Mouse (Mus musculus) megakaryocyte, embryonic 14.5 days (primary cell): Measurements from ENCODE around the gene Ptger3. TPM values are rescaled to one million over a fixed set of nuclear protein-coding genes. Genes with fewer than 3 reads are reported as not detected.
A peak's percentile ranks its signal among the peaks of the same experiment; 100 is the strongest.

Source experiments
- H3K27me3 ChIP-seq: replicated peaks from 2 replicates; pipeline ENCODE3; 2012; ENCODE audit warnings: inconsistent platforms
- H3K36me3 ChIP-seq: replicated peaks from 2 replicates; pipeline ENCODE3; 2012; ENCODE audit warnings: low read length, inconsistent platforms, mixed read lengths
- H3K4me1 ChIP-seq: 2 replicates; pipeline ENCODE4 v1.6.1; 2012; ENCODE audit warnings: inconsistent platforms
- H3K4me3 ChIP-seq: replicated peaks from 2 replicates; pipeline ENCODE3; 2012; ENCODE audit warnings: moderate library complexity, mild to moderate bottlenecking, inconsistent platforms
- H3K9me3 ChIP-seq: 2 replicates; pipeline ENCODE4 v1.6.1; 2012; ENCODE audit warnings: inconsistent platforms
- FLI1 ChIP-seq: IDR thresholded peaks from 2 replicates; pipeline ENCODE4 v1.6.1; 2012; ENCODE audit warnings: low read length, inconsistent platforms, mixed read lengths
- GATA1 ChIP-seq: IDR thresholded peaks from 3 replicates; pipeline ENCODE4 v1.6.1; 2012; ENCODE audit warnings: mixed read lengths, low read length, inconsistent platforms, borderline replicate concordance
- polyA plus RNA-seq: library from polyadenylated mRNA; stranded (reverse); fragments of >175 nt; gene quantifications from 2 replicates; pipeline ENCODE4 v1.2.3, GENCODE M21; 2012; ENCODE audit warnings: low replicate concordance; ENCODE audit not compliant: insufficient read depth

Ptger3 gene
- polyA plus RNA-seq, result 48.8 and 121 TPM in 2 replicates

DNA sequence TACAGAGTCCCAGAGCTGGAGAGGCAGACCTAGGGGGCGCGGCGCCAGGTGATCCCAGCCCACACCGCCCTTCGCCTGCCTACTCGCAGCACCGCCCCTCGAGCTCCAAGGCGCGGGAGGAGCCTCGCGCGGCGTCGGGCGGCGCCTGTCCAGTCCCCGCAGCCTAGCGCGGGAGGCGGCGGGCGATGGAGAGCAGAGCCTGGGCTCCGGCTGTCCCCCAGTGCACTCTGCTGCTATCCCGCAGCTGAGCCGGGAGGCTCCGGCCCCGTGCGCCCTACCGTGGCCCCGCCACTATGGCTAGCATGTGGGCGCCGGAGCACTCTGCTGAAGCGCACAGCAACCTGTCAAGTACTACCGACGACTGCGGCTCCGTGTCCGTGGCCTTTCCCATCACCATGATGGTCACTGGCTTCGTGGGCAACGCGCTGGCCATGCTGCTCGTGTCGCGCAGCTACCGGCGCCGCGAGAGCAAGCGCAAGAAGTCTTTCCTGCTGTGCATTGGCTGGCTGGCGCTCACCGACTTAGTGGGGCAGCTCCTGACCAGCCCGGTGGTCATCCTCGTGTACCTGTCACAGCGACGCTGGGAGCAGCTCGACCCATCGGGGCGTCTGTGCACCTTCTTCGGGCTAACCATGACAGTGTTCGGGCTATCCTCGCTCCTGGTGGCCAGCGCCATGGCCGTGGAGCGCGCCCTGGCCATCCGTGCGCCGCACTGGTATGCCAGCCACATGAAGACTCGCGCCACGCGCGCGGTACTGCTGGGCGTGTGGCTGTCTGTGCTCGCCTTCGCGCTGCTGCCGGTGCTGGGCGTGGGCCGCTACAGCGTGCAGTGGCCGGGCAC is at the start of gene Ptger3:
TSS of gene Ptger3 (plus strand) at position 168 of the 841 bp plus-strand sequence.
- H3K9me3 ChIP-seq, result no peaks in the 10 kb centered on the region
- H3K4me3 ChIP-seq, result peak within 1 kb of the TSS; percentile 100
- no peaks in the 10 kb centered on the region for H3K27me3 ChIP-seq
- H3K4me1 ChIP-seq, result peaks cover 64% of the 10 kb centered on the region
- H3K36me3 ChIP-seq, result peaks cover 19% of the 10 kb centered on the region
- TF ChIP-seq GATA1, result no peak
- TF ChIP-seq FLI1, result no peak

DNA sequence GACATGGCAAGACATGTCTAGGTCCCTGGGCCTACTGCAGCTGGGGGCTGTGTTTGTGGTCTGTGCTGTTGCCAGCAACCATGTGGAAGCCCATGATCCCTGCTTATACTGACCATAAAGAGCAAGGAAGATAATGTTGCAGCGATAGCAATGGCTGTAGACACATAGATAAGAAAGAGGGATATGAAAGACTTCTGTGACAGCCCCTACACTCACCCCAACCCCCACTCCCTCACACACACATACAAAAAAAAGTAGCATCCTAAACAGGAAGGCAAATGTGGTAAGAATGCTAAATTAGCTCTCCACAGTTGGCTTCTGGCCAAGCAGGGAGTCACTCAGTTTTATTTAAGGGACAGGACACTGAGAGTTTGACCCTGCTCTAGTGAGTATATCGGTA is 48.7 kb upstream of the Ptger3 start:
- H3K36me3 ChIP-seq, result no peaks in the 10 kb centered on the region
- peaks cover 13% of the 10 kb centered on the region for H3K27me3 ChIP-seq
- H3K4me3 ChIP-seq, result no peak overlapping the region
- TF ChIP-seq GATA1, result no peak
- no peak for TF ChIP-seq FLI1
- no peaks in the 10 kb centered on the region for H3K9me3 ChIP-seq
- peaks cover 27% of the 10 kb centered on the region for H3K4me1 ChIP-seq

DNA sequence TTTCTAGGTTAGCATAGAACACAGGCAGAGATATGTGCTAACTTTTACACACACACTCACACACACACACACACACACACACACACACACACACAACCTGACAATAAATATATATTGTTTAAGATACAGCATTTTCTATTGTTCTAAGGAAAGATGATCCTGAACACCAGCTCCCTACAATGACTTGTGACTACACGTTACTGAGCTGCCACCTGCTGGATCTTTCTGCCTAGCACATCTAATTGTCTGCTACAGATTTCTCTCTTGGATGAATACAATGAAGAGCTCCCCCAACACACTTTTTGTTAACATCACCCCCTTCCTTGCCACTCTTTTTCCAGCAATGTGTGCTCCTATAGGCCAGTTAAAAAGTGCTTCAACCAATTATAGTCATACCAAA is 46.3 kb upstream of the Ptger3 start:
- TF ChIP-seq GATA1 (no peak), FLI1 (no peak)
- Histone ChIP-seq H3K27me3 (peaks cover 22% of the 10 kb centered on the region), H3K9me3 (no peaks in the 10 kb centered on the region), H3K36me3 (no peaks in the 10 kb centered on the region), H3K4me3 (no peak overlapping the region), H3K4me1 (peaks cover 24% of the 10 kb centered on the region)

DNA sequence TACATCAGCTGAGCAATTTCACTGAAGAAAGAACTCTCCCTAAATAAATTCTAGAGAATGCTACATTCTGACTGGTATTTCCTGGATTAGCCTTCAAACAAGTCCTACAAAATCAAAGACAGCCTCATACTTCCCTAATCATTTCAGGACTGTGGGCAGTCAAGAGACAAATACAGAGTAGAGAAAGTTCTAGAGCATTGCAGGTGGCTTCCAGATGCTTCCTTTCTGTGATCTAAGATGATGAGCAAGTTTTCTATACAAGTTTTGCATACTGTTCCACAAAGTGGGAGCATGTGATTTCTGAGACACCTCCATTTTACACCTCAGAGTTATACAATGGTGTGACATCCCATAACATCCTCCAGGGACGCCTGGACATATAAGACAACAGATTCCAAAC is 42.9 kb upstream of the Ptger3 start:
- Histone ChIP-seq H3K4me3 (no peak overlapping the region), H3K27me3 (peaks cover 33% of the 10 kb centered on the region), H3K36me3 (no peaks in the 10 kb centered on the region), H3K9me3 (no peaks in the 10 kb centered on the region), H3K4me1 (peaks cover 6% of the 10 kb centered on the region)
- TF ChIP-seq GATA1, result no peak
- no peak for TF ChIP-seq FLI1

DNA sequence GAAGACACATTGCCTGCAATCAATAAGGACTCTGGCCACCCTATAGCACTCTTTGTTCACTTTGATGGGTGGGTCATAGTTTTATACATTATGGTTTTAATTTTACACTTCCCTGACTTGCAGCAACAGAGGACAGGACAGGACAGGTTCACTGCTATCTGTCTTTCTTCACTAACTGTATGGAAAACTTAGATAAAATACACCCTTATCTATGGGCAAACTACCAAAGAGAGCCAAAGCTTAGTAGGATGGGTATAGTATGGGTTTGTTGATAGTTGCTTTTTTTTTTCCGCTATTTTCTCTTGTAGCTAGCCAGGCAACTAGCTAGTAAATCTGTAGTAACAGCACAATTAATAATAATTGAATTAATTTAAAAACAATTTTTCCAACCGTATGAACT is 35.1 kb upstream of the Ptger3 start:
- Histone ChIP-seq H3K9me3 (peaks cover 11% of the 10 kb centered on the region), H3K36me3 (peaks cover 3% of the 10 kb centered on the region), H3K27me3 (peaks cover 42% of the 10 kb centered on the region), H3K4me1 (peaks cover 11% of the 10 kb centered on the region), H3K4me3 (no peak overlapping the region)
- no peak for TF ChIP-seq FLI1
- no peak for TF ChIP-seq GATA1

DNA sequence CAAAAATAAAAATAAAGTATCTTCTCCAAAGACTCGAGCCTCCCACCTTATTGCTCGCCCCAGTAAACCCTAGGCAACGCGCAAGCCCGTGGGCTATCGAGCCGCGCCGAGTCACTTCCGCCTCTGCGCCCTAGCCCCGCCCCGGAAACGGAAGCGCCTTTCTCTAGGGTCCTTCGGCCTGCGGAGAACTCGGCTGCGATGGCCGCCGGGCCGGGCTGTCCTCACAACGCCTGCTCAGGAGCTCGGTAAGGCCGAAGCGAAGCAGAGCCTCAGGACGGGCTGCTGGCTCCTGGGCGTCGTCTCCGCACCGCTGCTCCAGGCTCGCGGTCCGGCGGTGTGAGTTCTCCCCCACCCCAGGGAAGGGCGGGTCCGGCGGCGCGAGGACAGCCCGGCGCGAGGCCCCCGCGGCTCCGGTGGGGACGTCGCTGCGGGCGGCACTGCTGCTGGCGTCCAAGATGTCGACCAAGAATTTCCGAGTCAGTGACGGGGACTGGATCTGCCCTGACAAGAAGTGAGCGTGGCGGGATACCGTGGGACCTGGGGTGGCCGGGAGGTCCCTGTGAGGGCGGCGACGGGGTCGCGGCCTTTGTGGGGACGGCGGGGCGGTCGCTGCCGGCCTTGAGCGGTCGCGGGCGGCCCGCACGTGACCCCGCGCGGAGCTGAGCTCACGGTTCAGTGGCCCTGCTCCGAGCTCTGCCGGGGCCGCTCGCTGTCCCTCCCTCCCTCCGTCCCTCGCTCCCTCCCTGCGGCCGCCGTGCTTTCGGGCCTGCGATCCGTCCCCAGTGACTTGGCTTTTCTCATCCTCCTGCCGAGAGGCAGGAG is 32.5 kb upstream of the Ptger3 start, which contains the start of gene Zranb2:
TSS of gene Zranb2 (plus strand) at position 197 of the 822 bp plus-strand sequence.
- H3K36me3 ChIP-seq, result peaks cover 24% of the 10 kb centered on the region
- H3K4me1 ChIP-seq, result peaks cover 32% of the 10 kb centered on the region
- TF ChIP-seq FLI1 (0 out of 2 replicates have a peak, but pooled peaks have one; percentile 37), GATA1 (no peak)
- H3K27me3 ChIP-seq, result peaks cover 29% of the 10 kb centered on the region
- H3K9me3 ChIP-seq, result peaks cover 11% of the 10 kb centered on the region
- peak within 1 kb of the TSS; percentile 98 for H3K4me3 ChIP-seq

DNA sequence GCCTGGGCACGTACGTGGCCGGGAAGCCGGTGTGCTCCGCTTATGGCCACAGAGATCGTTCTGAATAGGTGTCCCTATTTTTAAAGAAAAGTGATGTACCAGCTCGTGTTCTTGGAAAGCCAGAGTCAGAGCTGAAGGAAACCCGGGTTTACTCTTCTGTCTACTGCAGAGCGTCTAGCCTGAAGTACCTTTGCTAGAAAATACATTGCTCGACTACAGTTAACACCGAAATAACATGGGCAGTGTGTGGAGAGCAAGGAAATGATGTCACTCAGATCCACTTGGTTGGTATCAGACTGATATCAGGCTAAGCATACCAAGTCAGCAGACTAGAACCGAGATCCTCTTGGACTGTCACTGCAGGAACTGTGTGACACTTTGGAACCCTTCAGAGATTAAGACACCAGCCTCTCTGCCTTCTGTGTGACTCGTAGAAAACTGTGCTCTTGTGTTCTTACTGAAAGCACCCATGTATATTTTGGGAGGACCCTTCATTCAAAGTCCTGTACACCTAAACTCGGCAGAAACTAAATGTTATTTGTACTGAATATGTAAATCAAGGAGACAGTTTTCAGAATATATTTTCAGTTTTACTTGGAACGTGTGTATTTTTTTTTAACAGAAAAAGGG is 31.8 kb upstream of the Ptger3 start:
- Histone ChIP-seq H3K36me3 (peaks cover 31% of the 10 kb centered on the region), H3K27me3 (peaks cover 22% of the 10 kb centered on the region), H3K4me3 (peak overlapping the region; percentile 98), H3K4me1 (peaks cover 32% of the 10 kb centered on the region), H3K9me3 (peaks cover 11% of the 10 kb centered on the region)
- TF ChIP-seq GATA1 (no peak), FLI1 (no peak)

DNA sequence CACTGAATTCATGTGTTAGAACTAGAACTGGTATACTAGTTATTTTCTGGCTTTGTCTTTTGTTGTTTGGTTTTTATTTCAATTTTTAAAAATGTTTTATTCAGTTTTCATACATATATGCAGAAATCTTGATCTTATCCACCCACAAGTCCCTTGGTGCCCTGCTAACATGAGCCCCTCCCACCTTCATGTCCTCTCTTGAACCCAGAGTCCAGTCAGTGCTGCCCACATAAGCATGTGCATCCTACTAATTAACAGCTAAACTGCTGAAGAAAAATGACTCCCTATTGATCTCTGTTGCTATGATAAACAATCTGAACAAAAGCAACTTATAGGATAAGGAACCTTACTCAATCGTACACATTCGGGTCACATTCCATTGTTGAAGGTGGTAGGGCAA is 17.4 kb upstream of the Ptger3 start:
- peaks cover 61% of the 10 kb centered on the region for H3K36me3 ChIP-seq
- H3K4me1 ChIP-seq, result no peaks in the 10 kb centered on the region
- H3K27me3 ChIP-seq, result no peaks in the 10 kb centered on the region
- no peak overlapping the region for H3K4me3 ChIP-seq
- H3K9me3 ChIP-seq, result no peaks in the 10 kb centered on the region
- TF ChIP-seq GATA1 (no peak), FLI1 (no peak)

DNA sequence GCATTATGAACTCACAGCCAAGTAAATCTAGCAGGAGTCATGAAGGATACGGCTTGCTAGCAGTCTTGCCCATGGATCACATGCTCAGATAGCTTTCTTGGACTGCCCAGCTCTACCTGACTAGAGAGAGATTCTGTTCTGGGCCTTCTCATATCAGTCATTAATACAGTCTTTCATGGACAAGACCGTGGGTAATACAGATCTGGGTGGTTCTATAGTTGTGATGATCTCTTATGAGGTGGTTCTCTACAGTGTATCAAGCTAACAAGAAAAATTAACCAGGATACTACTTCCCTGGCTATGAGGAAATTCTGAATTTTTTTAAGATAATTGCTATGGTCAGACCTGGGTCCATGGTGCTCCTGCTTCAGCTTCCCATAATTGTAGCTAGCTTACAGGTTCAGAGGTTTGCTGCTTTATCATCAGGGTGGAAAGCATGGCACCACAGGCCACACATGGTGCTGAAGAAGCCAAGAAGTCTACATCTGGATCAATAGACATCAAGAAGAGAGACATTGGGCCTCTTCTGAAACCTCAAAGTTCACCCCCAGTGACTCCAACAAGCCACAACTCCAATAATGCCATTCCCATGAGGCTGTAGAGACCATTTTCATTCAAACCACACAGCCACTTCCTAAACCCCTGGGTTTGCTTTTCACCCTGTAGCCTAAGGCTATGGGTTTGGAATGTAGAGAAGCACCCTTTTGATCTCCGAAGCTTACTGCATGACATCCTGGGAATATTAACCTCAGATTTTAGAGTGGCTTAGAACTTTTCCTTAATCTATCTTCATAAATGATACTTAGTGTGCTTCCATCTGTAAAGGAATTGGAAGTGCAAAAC is 16.7 kb upstream of the Ptger3 start:
- H3K36me3 ChIP-seq, result peaks cover 55% of the 10 kb centered on the region
- H3K4me1 ChIP-seq, result no peaks in the 10 kb centered on the region
- no peaks in the 10 kb centered on the region for H3K9me3 ChIP-seq
- no peaks in the 10 kb centered on the region for H3K27me3 ChIP-seq
- no peak overlapping the region for H3K4me3 ChIP-seq
- TF ChIP-seq FLI1, result no peak
- TF ChIP-seq GATA1, result no peak
